15 mouse cellular contexts compared by ENCODE assay signal in genomic region chr3:130712891-130713290, GRCm38 (mm10).
"Had no signal": no experiment of that assay in that cellular context is flagged by ENCODE, and none has a peak within 500 bp of the region (broad histone marks: within the 10 kb centered on the region; RNA-seq: fewer than 3 reads in every experiment).

No protein-coding gene starts in this region.

- H3K36me3 ChIP-seq: limb, embryonic 15.5 days; liver, embryonic 12.5 days; lung, embryonic 15.5 days; midbrain, embryonic 13.5 days; midbrain, embryonic 15.5 days; neural tube, embryonic 12.5 days; stomach, embryonic 15.5 days had no signal

- H3K4me2 ChIP-seq: limb, embryonic 15.5 days; liver, embryonic 12.5 days; lung, embryonic 15.5 days; midbrain, embryonic 13.5 days; midbrain, embryonic 15.5 days; neural tube, embryonic 12.5 days; stomach, embryonic 15.5 days had no signal

- ATAC-seq: liver, embryonic 12.5 days; midbrain, embryonic 13.5 days; midbrain, embryonic 15.5 days had no signal

- H3K9me3 ChIP-seq: limb, embryonic 15.5 days; liver, embryonic 12.5 days; lung, embryonic 15.5 days; megakaryocyte, embryonic 14.5 days; midbrain, embryonic 13.5 days; midbrain, embryonic 15.5 days; neural tube, embryonic 12.5 days; stomach, embryonic 15.5 days had no signal

- H3K27ac ChIP-seq: limb, embryonic 15.5 days; liver, embryonic 12.5 days; liver, embryonic 14.5 days; lung, embryonic 15.5 days; macrophage; midbrain, embryonic 13.5 days; midbrain, embryonic 15.5 days; neural tube, embryonic 12.5 days; stomach, embryonic 15.5 days; stomach, postnatal 0 days had no signal

- H3K4me3 ChIP-seq: limb, embryonic 15.5 days; liver, embryonic 12.5 days; lung, embryonic 15.5 days; megakaryocyte, embryonic 14.5 days; midbrain, embryonic 13.5 days; midbrain, embryonic 15.5 days; neural tube, embryonic 12.5 days; stomach, embryonic 15.5 days had no signal

- H3K9ac ChIP-seq: limb, embryonic 15.5 days; liver, embryonic 12.5 days; liver, embryonic 14.5 days; lung, embryonic 15.5 days; midbrain, embryonic 13.5 days; midbrain, embryonic 15.5 days; neural tube, embryonic 12.5 days; stomach, embryonic 15.5 days had no signal

- H3K27me3 ChIP-seq: limb, embryonic 15.5 days; lung, embryonic 15.5 days; midbrain, embryonic 13.5 days; midbrain, embryonic 15.5 days; neural tube, embryonic 12.5 days; stomach, embryonic 15.5 days had no signal

- DNase-seq: right cerebral cortex, postnatal 14 days; thymus, adult 2 months; thymus, postnatal 25 days; thymus, postnatal 4 days had no signal
